Mouse (Mus musculus) liver, postnatal 0 days (tissue): ENCODE measurements around the gene Dnase1l2. TPM values are rescaled to one million over a fixed set of nuclear protein-coding genes. Genes with fewer than 3 reads are reported as not detected.
"Not testable (repeated sequence)": the region's sequence is repeated elsewhere in the genome, so short reads cannot be mapped to it uniquely, and the experiment has no call there.

Source experiments
- ATAC-seq: fragments of 200-750 bp; cut with Nextera tagmentation; 2 replicates; pipeline ENCODE4 v1.8.0; 2017; ENCODE audit warnings: mild to moderate bottlenecking, moderate library complexity
- DNase-seq: peaks from one replicate; pipeline ENCODE4 v3.0.0-alpha.2; 2016
- H3K27ac ChIP-seq: fragments of 300-500 bp; sonication (generic); 2 replicates; pipeline ENCODE4 v1.5.1; 2014; ENCODE audit warnings: antibody characterized with exemption, moderate library complexity, mild to moderate bottlenecking, low read depth
- H3K27me3 ChIP-seq: fragments of 300-500 bp; sonication (generic); 2 replicates; pipeline ENCODE4 v1.6.1; 2014; ENCODE audit warnings: low read length, control low read depth, mixed read lengths; ENCODE audit not compliant: insufficient read depth
- H3K36me3 ChIP-seq: fragments of 300-500 bp; sonication (generic); replicated peaks from 2 replicates; pipeline ENCODE4 v1.6.1; 2014; ENCODE audit warnings: mild to moderate bottlenecking, control low read depth, low read length, moderate library complexity, mixed read lengths; ENCODE audit not compliant: insufficient read depth
- H3K4me1 ChIP-seq: fragments of 300-500 bp; sonication (generic); 2 replicates; pipeline ENCODE4 v1.6.1; 2014; ENCODE audit warnings: antibody characterized with exemption, mild to moderate bottlenecking, control low read depth; ENCODE audit not compliant: insufficient read depth
- H3K4me2 ChIP-seq: fragments of 300-500 bp; sonication (generic); 2 replicates; pipeline ENCODE4 v1.6.1; 2014; ENCODE audit warnings: low read depth, mild to moderate bottlenecking, low read length, moderate library complexity, mixed read lengths
- H3K4me3 ChIP-seq: fragments of 300-500 bp; sonication (generic); 2 replicates; pipeline ENCODE4 v1.5.1; 2014; ENCODE audit warnings: low read depth, low read length
- H3K9ac ChIP-seq: fragments of 300-500 bp; sonication (generic); replicated peaks from 2 replicates; pipeline ENCODE4 v1.6.1; 2014; ENCODE audit warnings: mild to moderate bottlenecking, moderate library complexity
- H3K9me3 ChIP-seq: fragments of 300-500 bp; sonication (generic); 2 replicates; pipeline ENCODE4 v1.6.1; 2016; ENCODE audit warnings: mild to moderate bottlenecking, control low read depth, low read length, mixed read lengths
- CTCF ChIP-seq: sonication (generic); IDR thresholded peaks from 2 replicates; pipeline ENCODE4 v1.5.1; 2016; ENCODE audit warnings: antibody characterized with exemption, low read depth
- EP300 ChIP-seq: IDR thresholded peaks from 2 replicates; pipeline ENCODE4 v1.6.1; 2016; ENCODE audit warnings: antibody characterized with exemption, low read depth, mild to moderate bottlenecking
- WGBS: fragments of 180-500 bp; shearing (Covaris S2); extraction: QIAGEN DNeasy Blood & Tissue Kit; methylation state at CpG from one replicate; pipeline ENCODE4 v1.1.7; 2014; ENCODE audit not compliant: insufficient replicate concordance; 5-methylcytosine and 5-hydroxymethylcytosine counted together
- polyA plus RNA-seq: library from polyadenylated mRNA; unstranded; fragments of >200 nt; fragmentation: Nextera tagmentation; extraction: Ambion mirVana; gene quantifications from 2 replicates; pipeline ENCODE4 v1.2.1, GENCODE M21; 2015

The Dnase1l2 gene
- polyA plus RNA-seq, 1 experiment from 2014 or later = 0.35 TPM

GRCm38 (mm10) chr17:24468636-24469246, 25.8 kb upstream of the Dnase1l2 start:
- no peaks in the 10 kb centered on the region for H3K9me3 ChIP-seq
- no peak overlapping the region for H3K4me2 ChIP-seq
- no peak overlapping the region for H3K9ac ChIP-seq
- ATAC-seq (no peak), DNase-seq (no peak)
- H3K4me3 ChIP-seq = no peak overlapping the region
- H3K27me3 ChIP-seq = no peaks in the 10 kb centered on the region
- peaks cover 17% of the 10 kb centered on the region for H3K4me1 ChIP-seq
- 88% methylated on average over 5 of the region's 5 CpGs for WGBS
- no peak for TF ChIP-seq CTCF
- TF ChIP-seq EP300 = no peak
- H3K27ac ChIP-seq = no peak overlapping the region
- peaks cover 5% of the 10 kb centered on the region; the same call in 1 of the 2 replicates for H3K36me3 ChIP-seq

DNA sequence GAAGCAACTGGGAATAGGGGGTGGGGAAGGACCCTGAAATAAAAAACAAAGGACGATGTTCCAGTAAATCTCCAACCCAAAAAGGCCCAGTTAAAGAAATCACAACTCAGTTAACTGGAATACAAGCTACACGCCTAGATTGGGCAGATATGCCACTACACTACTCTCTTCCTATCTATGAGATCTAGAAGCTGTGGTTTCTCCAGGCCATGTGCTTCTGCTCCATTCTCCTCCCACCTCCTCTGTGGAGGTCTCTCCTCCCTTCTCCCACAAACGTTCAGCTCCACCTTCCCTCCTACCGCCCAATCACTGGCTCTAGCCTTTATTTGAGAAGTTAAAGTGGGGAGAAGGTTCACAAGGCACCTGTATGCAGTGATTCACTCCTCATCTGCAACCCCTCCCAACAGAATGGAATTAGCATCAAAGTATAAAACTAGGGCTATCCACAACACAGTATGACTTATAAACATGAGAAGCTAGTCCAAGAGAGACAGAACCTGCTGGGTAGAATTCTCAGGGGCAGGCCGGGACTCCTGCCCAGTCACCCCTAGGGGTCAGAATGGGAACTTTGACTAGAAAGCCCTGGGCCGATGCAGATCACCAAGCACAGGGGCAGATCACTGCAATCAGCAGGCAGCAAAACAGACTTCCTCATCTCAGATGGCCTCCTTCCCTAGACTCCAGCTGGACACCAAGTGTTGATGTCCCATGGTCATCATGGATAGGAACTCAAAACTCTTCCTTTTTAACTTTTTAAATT, 20.6 kb upstream of the Dnase1l2 start:
- WGBS = 35% methylated on average over 6 of the region's 6 CpGs
- no peak for DNase-seq
- peak; percentile 51; the same call in 1 of the 2 replicates for ATAC-seq

DNA sequence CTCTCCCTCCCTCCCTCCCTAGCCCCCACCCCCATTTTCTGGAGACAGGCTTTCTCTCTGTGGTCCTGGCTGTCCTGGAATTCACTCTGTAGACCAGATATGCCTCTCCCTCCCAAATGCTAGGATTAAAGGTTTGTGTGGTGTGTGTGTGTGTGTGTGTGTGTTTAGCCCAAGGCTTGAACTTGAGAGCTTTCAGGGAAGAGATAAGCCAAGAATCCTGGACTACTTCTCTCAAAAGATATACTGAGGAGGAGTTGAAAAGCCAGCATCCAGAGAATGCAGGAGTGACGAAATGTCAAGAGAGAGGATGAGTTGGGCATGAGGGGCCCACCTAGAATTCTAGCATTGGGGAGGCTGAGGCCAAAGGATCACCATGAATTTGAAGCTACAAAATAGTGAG, 20.0 kb upstream of the Dnase1l2 start:
- no peak for DNase-seq
- TF ChIP-seq EP300 (no peak), CTCF (no peak)
- Histone ChIP-seq H3K4me1 (no peaks in the 10 kb centered on the region), H3K9me3 (no peaks in the 10 kb centered on the region), H3K4me2 (no peak overlapping the region), H3K9ac (no peak overlapping the region), H3K27me3 (no peaks in the 10 kb centered on the region), H3K36me3 (no peaks in the 10 kb centered on the region), H3K4me3 (no peak overlapping the region), H3K27ac (no peak overlapping the region)
- WGBS = 70% methylated on average over 1 of the region's 1 CpGs
- ATAC-seq = no peak

More for the DNA sequence above, 20.6 kb upstream of the Dnase1l2 start:
- Histone ChIP-seq H3K36me3 (no peaks in the 10 kb centered on the region), H3K4me1 (no peaks in the 10 kb centered on the region), H3K27me3 (no peaks in the 10 kb centered on the region), H3K9me3 (no peaks in the 10 kb centered on the region), H3K9ac (no peak overlapping the region), H3K27ac (no peak overlapping the region), H3K4me3 (no peak overlapping the region), H3K4me2 (no peak overlapping the region)
- TF ChIP-seq CTCF (peak; percentile 30), EP300 (no peak)

DNA sequence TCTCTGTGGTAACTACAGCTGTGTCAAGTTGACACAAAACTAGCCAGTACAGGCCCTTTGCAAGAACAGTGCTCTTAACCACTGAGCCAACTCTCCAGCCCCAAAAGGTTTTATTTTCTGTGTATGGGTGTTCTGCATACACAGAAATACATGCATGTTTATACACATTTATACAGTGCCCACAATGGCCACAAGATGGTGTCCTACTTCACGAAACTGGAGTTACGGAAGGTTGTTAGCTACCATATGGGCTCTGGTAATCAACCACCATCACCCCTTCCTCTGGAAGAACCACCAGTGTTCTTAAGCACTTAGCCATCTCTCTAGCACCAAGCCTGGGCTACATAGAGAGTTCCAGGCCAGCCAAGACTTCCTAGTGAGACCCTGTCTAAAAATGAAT, 18.7 kb upstream of the Dnase1l2 start:
- H3K27me3 ChIP-seq = no peaks in the 10 kb centered on the region
- H3K4me1 ChIP-seq = no peaks in the 10 kb centered on the region; the same call in 1 of the 2 replicates
- H3K4me3 ChIP-seq = no peak overlapping the region
- TF ChIP-seq EP300 (no peak), CTCF (peak; percentile 72)
- ATAC-seq (peak; percentile 38; the same call in 1 of the 2 replicates), DNase-seq (peak; percentile 41)
- H3K36me3 ChIP-seq = no peaks in the 10 kb centered on the region
- no peaks in the 10 kb centered on the region for H3K9me3 ChIP-seq
- no peak overlapping the region for H3K9ac ChIP-seq
- 63% methylated on average over 2 of the region's 2 CpGs for WGBS
- H3K4me2 ChIP-seq = no peak overlapping the region
- no peak overlapping the region for H3K27ac ChIP-seq

DNA sequence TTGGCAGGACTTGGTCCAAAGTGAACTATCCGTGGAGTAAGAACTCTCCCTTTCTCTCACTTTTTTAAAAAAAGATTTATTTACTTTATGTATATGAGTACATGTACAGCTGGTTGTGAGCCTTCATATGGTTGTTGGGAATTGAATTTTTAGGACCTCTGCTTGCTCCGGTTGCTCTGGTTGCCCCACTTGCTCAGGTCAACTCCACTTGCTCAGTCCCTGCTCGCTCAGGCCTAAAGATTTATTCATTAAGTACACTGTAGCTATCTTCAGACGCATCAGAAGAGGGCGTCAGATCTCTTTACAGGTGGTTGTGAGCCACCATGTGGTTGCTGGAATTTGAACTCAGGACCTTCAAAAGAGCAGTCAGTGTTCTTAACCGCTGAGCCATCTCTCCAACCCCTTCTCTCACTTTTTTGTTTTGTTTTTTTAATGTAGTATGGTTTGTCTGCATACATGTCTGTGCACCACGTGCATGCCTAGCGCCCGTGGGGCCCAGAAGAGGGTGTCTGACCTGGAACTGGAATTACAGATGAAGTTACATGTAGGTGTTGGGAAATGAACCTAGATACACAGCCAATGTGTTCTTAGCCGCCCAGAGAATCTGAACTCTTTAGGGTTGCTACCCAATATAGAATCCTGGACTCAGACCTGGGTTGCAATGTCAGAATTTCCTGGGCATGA, 12.8 kb upstream of the Dnase1l2 start:
- DNase-seq, H3K27me3 ChIP-seq, H3K36me3 ChIP-seq, H3K9me3 ChIP-seq: not testable (repeated sequence)
- 45% methylated on average over 10 of the region's 10 CpGs for WGBS
- H3K9ac ChIP-seq = 0 out of 2 replicates have a peak overlapping the region, but pooled peaks have one; percentile 27
- peak overlapping the region; percentile 49; the same call in 1 of the 2 replicates for H3K4me2 ChIP-seq
- peak overlapping the region; percentile 21 for H3K4me3 ChIP-seq
- H3K27ac ChIP-seq = peak overlapping the region; percentile 65
- peaks cover 16% of the 10 kb centered on the region for H3K4me1 ChIP-seq
- ATAC-seq = peak; percentile 2; the same call in 1 of the 2 replicates
